Mouse (Mus musculus): Measurements from ENCODE around the gene Rsrp1. TPM values are rescaled to one million over a fixed set of nuclear protein-coding genes. Genes with fewer than 3 reads are reported as not detected.
A peak's percentile ranks its signal among the peaks of the same experiment; 100 is the strongest.

Gene Rsrp1
- total and polyA plus RNA-seq, 3 experiments: 137 to 192 (median 175) TPM

- intact Hi-C loops (cut with DNase I): loop anchor here (1.0 kb wide), 1 partner anchor 10 kb away; no protein-coding TSS in a partner anchor
- WGBS: 68% methylated on average over 3 of the region's 3 CpGs
- H3K79me2 ChIP-seq (replicated peaks; ENCODE audit: control insufficient read depth, insufficient read depth, low read length): no peaks in the 10 kb centered on the region
- no peak overlapping the region for H3K27ac ChIP-seq
- H3K9ac ChIP-seq (ENCODE audit: low read depth, low read length): no peak overlapping the region
- no peaks in the 10 kb centered on the region for H3K36me3 ChIP-seq (ENCODE audit: control insufficient read depth, insufficient read depth, low read length)
- no peaks in the 10 kb centered on the region; the same call in 1 of the 2 replicates for H3K27me3 ChIP-seq (ENCODE audit: control insufficient read depth, insufficient read depth, low read length)
- DNase-seq: no peak
- TF ChIP-seq EP300 (IDR thresholded peaks at IDR 0.05; ENCODE audit: insufficient read depth, low read depth, low read length) (no peak), POLR2A (IDR thresholded peaks at IDR 0.05; ENCODE audit: insufficient read depth, low read depth, low read length) (no peak), CTCF (IDR thresholded peaks at IDR 0.05) (no peak)
- H3K4me3 ChIP-seq: no peak overlapping the region
- no peaks in the 10 kb centered on the region for H3K4me1 ChIP-seq (ENCODE audit: control insufficient read depth, insufficient read depth, low read length)
Measured at GRCm38 (mm10) chr4:134955845-134956244, 32.5 kb downstream of the Rsrp1 start.

GRCm38 (mm10) chr4:134956328-134956727 is 32.9 kb downstream of the Rsrp1 start:
- no peak overlapping the region for H3K4me3 ChIP-seq
- no peaks in the 10 kb centered on the region for H3K4me1 ChIP-seq (ENCODE audit: control insufficient read depth, insufficient read depth, low read length)
- no peak for TF ChIP-seq EP300 (IDR thresholded peaks at IDR 0.05; ENCODE audit: insufficient read depth, low read depth, low read length)
- TF ChIP-seq CTCF (IDR thresholded peaks at IDR 0.05): peak; percentile 83
- DNase-seq: peak; percentile 59 to 74
- no peaks in the 10 kb centered on the region; the same call in 1 of the 2 replicates for H3K27me3 ChIP-seq (ENCODE audit: control insufficient read depth, insufficient read depth, low read length)
- H3K79me2 ChIP-seq (replicated peaks; ENCODE audit: control insufficient read depth, insufficient read depth, low read length): no peaks in the 10 kb centered on the region
- intact Hi-C loops (cut with DNase I): loop anchor here (1.0 kb wide), 1 partner anchor 10 kb away; no protein-coding TSS in a partner anchor
- no peaks in the 10 kb centered on the region for H3K36me3 ChIP-seq (ENCODE audit: control insufficient read depth, insufficient read depth, low read length)
- no peak overlapping the region for H3K27ac ChIP-seq
- 7% methylated on average over 3 of the region's 3 CpGs for WGBS
- no peak overlapping the region for H3K9ac ChIP-seq (ENCODE audit: low read depth, low read length)

GRCm38 (mm10) chr4:134963021-134963776 is 39.8 kb downstream of the Rsrp1 start:
- 32% methylated on average over 19 of the region's 19 CpGs for WGBS
- TF ChIP-seq POLR2A (IDR thresholded peaks at IDR 0.05; ENCODE audit: insufficient read depth, low read depth, low read length): no peak
- no peak for TF ChIP-seq EP300 (IDR thresholded peaks at IDR 0.05; ENCODE audit: insufficient read depth, low read depth, low read length)
- TF ChIP-seq CTCF (IDR thresholded peaks at IDR 0.05): peak; percentile 48

GRCm38 (mm10) chr4:134967887-134968604 is 44.7 kb downstream of the Rsrp1 start:
- intact Hi-C loops (cut with DNase I): no loop called here
- Histone ChIP-seq H3K79me2 (replicated peaks; ENCODE audit: control insufficient read depth, insufficient read depth, low read length) (no peaks in the 10 kb centered on the region), H3K36me3 (ENCODE audit: control insufficient read depth, insufficient read depth, low read length) (no peaks in the 10 kb centered on the region), H3K4me3 (no peak overlapping the region), H3K4me1 (ENCODE audit: control insufficient read depth, insufficient read depth, low read length) (no peaks in the 10 kb centered on the region), H3K27me3 (ENCODE audit: control insufficient read depth, insufficient read depth, low read length) (no peaks in the 10 kb centered on the region), H3K9ac (ENCODE audit: low read depth, low read length) (no peak overlapping the region), H3K27ac (no peak overlapping the region)
- WGBS: 71% methylated on average over 20 of the region's 20 CpGs
- DNase-seq: no peak
- no peak for TF ChIP-seq CTCF (IDR thresholded peaks at IDR 0.05)
- TF ChIP-seq POLR2A (IDR thresholded peaks at IDR 0.05; ENCODE audit: insufficient read depth, low read depth, low read length): no peak
- no peak for TF ChIP-seq EP300 (IDR thresholded peaks at IDR 0.05; ENCODE audit: insufficient read depth, low read depth, low read length)

More at GRCm38 (mm10) chr4:134963021-134963776, 39.8 kb downstream of the Rsrp1 start:
- Histone ChIP-seq H3K4me3 (no peak overlapping the region), H3K9ac (ENCODE audit: low read depth, low read length) (no peak overlapping the region), H3K4me1 (ENCODE audit: control insufficient read depth, insufficient read depth, low read length) (no peaks in the 10 kb centered on the region), H3K27me3 (ENCODE audit: control insufficient read depth, insufficient read depth, low read length) (no peaks in the 10 kb centered on the region; the same call in 1 of the 2 replicates), H3K79me2 (replicated peaks; ENCODE audit: control insufficient read depth, insufficient read depth, low read length) (no peaks in the 10 kb centered on the region), H3K27ac (no peak overlapping the region), H3K36me3 (ENCODE audit: control insufficient read depth, insufficient read depth, low read length) (no peaks in the 10 kb centered on the region)
- DNase-seq: no peak
- intact Hi-C loops (cut with DNase I): no loop called here

GRCm38 (mm10) chr4:134968605-134968976 is 45.2 kb downstream of the Rsrp1 start:
- H3K27me3 ChIP-seq (ENCODE audit: control insufficient read depth, insufficient read depth, low read length): no peaks in the 10 kb centered on the region
- intact Hi-C loops (cut with DNase I): no loop called here
- no peaks in the 10 kb centered on the region for H3K36me3 ChIP-seq (ENCODE audit: control insufficient read depth, insufficient read depth, low read length)
- no peak overlapping the region for H3K9ac ChIP-seq (ENCODE audit: low read depth, low read length)
- DNase-seq: no peak
- no peaks in the 10 kb centered on the region for H3K4me1 ChIP-seq (ENCODE audit: control insufficient read depth, insufficient read depth, low read length)
- H3K27ac ChIP-seq: no peak overlapping the region
- no peak overlapping the region for H3K4me3 ChIP-seq
- TF ChIP-seq CTCF (IDR thresholded peaks at IDR 0.05): no peak
- no peak for TF ChIP-seq EP300 (IDR thresholded peaks at IDR 0.05; ENCODE audit: insufficient read depth, low read depth, low read length)
- TF ChIP-seq POLR2A (IDR thresholded peaks at IDR 0.05; ENCODE audit: insufficient read depth, low read depth, low read length): no peak
- H3K79me2 ChIP-seq (replicated peaks; ENCODE audit: control insufficient read depth, insufficient read depth, low read length): no peaks in the 10 kb centered on the region
- 73% methylated on average over 18 of the region's 18 CpGs for WGBS

All from heart, adult 2 months (tissue).